Mouse (Mus musculus): ENCODE measurements at regions not wholly inside any gene's neighbourhood (a gene's known extent, or its start where the extent isn't known, plus 50 kb on each side); places are given as distances from the start of the nearest gene placed in this dataset.
A peak's percentile ranks its signal among the peaks of the same experiment; 100 is the strongest.
"Not testable (repeated sequence)": the region's sequence is repeated elsewhere in the genome, so short reads cannot be mapped to it uniquely, and the experiment has no call there.

- peak; percentile 28 for ATAC-seq
Measured at GRCm38 (mm10) chrX:50602461-50602875, 174.2 kb upstream of the Olfr1324 start.

- ATAC-seq = not testable (repeated sequence)
Measured at GRCm38 (mm10) chrX:50600262-50600661, 172.0 kb upstream of the Olfr1324 start.

- no peak for ATAC-seq
Measured at GRCm38 (mm10) chrX:50599780-50600179, 171.5 kb upstream of the Olfr1324 start.

GRCm38 (mm10) chrX:50597626-50598025 is 169.3 kb upstream of the Olfr1324 start:
- not testable (repeated sequence) for ATAC-seq

GRCm38 (mm10) chrX:50597105-50597504 is 168.8 kb upstream of the Olfr1324 start:
- peak; percentile 40 for ATAC-seq

GRCm38 (mm10) chrX:50594976-50595375 is 166.7 kb upstream of the Olfr1324 start:
- not testable (repeated sequence) for ATAC-seq

GRCm38 (mm10) chrX:50591477-50591876 is 163.2 kb upstream of the Olfr1324 start:
- ATAC-seq = no peak

- no peak for ATAC-seq
Measured at GRCm38 (mm10) chrX:50590673-50591341, 162.5 kb upstream of the Olfr1324 start.

- ATAC-seq = no peak
Measured at GRCm38 (mm10) chrX:50588892-50589291, 160.6 kb upstream of the Olfr1324 start.

- no peak for ATAC-seq
Measured at GRCm38 (mm10) chrX:50583741-50584580, 155.7 kb upstream of the Olfr1324 start.

GRCm38 (mm10) chrX:50580200-50580599 is 151.9 kb upstream of the Olfr1324 start:
- ATAC-seq = no peak

- ATAC-seq = no peak
Measured at GRCm38 (mm10) chrX:50576824-50577223, 148.5 kb upstream of the Olfr1324 start.

GRCm38 (mm10) chrX:50572191-50573095 is 144.1 kb upstream of the Olfr1324 start:
- not testable (repeated sequence) for ATAC-seq

- ATAC-seq = no peak
Measured at GRCm38 (mm10) chrX:50569087-50569486, 140.8 kb upstream of the Olfr1324 start.

- no peak for ATAC-seq
Measured at GRCm38 (mm10) chrX:50566345-50566744, 138.0 kb upstream of the Olfr1324 start.

- peak; percentile 49 for ATAC-seq
Measured at GRCm38 (mm10) chrX:50565031-50565430, 136.7 kb upstream of the Olfr1324 start.

GRCm38 (mm10) chrX:50560915-50561314 is 132.6 kb upstream of the Olfr1324 start:
- peak; percentile 46 for ATAC-seq

- ATAC-seq = no peak
Measured at GRCm38 (mm10) chrX:50550297-50550696, 122.0 kb upstream of the Olfr1324 start.

- ATAC-seq = no peak
Measured at GRCm38 (mm10) chrX:50549713-50550112, 121.4 kb upstream of the Olfr1324 start.

GRCm38 (mm10) chrX:50537785-50538159 is 109.5 kb upstream of the Olfr1324 start:
- ATAC-seq = peak; percentile 61

GRCm38 (mm10) chrX:50537122-50537784 is 109.0 kb upstream of the Olfr1324 start:
- peak; percentile 65 for ATAC-seq

GRCm38 (mm10) chrX:50504047-50504446 is 75.7 kb upstream of the Olfr1324 start:
- no peak for ATAC-seq

Measured in activated CD4-positive, CD25-positive, alpha-beta regulatory T cell, adult 4 months (primary cell).